ENCODE assay signal across 9 mouse cellular contexts in the genomic region with DNA sequence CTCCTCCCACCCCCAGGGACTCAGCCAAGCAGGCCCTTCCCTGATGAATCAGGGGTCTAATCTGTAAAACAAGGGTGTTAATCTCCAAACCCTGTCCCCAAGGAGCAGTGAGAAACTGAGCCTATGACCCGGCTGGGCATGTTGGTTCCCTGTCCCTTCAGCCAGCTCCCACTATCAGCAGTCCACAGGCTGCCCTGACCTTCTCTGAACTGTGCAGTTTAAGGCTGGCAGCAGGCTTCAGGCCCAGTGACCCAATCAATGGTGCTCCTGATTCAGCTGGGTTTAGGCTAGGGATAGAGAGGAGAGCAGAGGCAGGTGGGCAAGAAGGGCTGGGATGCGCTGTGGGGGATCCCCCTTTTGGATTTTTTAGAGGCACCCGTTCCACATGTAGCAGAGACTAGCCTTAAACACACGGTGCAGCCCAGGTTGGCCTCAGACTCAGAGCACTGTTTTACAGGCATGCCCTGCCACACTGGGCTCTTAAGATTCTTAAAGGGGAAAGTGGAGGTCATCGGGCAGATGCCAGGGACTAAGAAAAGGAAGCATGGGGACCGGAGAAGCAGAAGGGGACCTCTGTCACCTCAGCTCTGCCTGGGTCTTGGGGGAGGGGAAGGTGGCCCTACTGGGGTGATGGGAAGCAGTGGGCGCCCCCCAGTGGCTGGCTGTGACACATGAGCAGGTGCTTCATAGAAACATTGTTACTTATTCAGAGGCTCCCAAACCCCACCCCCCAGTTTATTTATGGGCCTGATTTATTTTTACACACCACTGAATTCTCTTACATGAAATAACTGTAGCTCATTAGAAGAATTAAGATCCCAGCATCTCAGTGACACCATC. TPM values are rescaled to one million over a fixed set of nuclear protein-coding genes. Genes with fewer than 3 reads are reported as not detected.
A peak's percentile ranks its signal among the peaks of the same experiment; 100 is the strongest.
DNase-seq lines count a peak whose midpoint lies in the region; ATAC-seq lines count a peak whose summit lies in the region.
"Had no signal": no experiment of that assay in that cellular context is flagged by ENCODE, and none has a peak within 500 bp of the region (broad histone marks: within the 10 kb centered on the region; RNA-seq: fewer than 3 reads in every experiment).

No protein-coding gene starts in this region.

- WGBS in embryonic facial prominence, embryonic 11.5 days, result 12% methylated on average over 7 of the region's 7 CpGs
- 24% methylated on average over 7 of the region's 7 CpGs for WGBS in liver, embryonic 13.5 days (ENCODE audit: insufficient replicate concordance)

- no peak for ATAC-seq in embryonic facial prominence, embryonic 11.5 days (replicated peaks; ENCODE audit: insufficient number of reproducible peaks, low FRiP score, low TSS enrichment, low read depth)
- ATAC-seq in hematopoietic stem cell, adult 5-6 weeks (replicated peaks in 1 of 2; ENCODE audit: insufficient read depth in 1 of 2, low FRiP score in 2 of 2, low TSS enrichment in 1 of 2, low read depth in 1 of 2, poor library complexity in 2 of 2, severe bottlenecking in 2 of 2), result peak; percentile 47 to 53; a peak in 1 of 4 replicates
- ATAC-seq in liver, embryonic 13.5 days (ENCODE audit: low read depth), result 0 out of 2 replicates have a peak, but pooled peaks have one; percentile 42

- no peak overlapping the region for H3K9ac ChIP-seq in embryonic facial prominence, embryonic 11.5 days (replicated peaks; ENCODE audit: low read length)
- H3K9ac ChIP-seq in liver, embryonic 13.5 days, result no peak overlapping the region
- H3K9ac ChIP-seq: lung, embryonic 15.5 days had no signal

- DNase-seq in layer of hippocampus, adult 11-12 months (ENCODE audit: low spot score), result peak; percentile 89
- no peak for DNase-seq in layer of hippocampus, adult 9-10 months (ENCODE audit: low spot score)
- DNase-seq in adrenal gland, adult 2 months, result peak; percentile 71
- DNase-seq in embryonic facial prominence, embryonic 11.5 days (ENCODE audit: low spot score), result peak; percentile 67
- peak; percentile 42 for DNase-seq in liver, embryonic 13.5 days
- peak; percentile 89 for DNase-seq in retina, postnatal 1 day
- peak; percentile 44 to 45 for DNase-seq in urinary bladder, postnatal 36 days (ENCODE audit: low spot score in 2 of 2)

- H3K4me2 ChIP-seq in embryonic facial prominence, embryonic 11.5 days (ENCODE audit: low read depth, low read length), result no peak overlapping the region
- no peak overlapping the region for H3K4me2 ChIP-seq in liver, embryonic 13.5 days
- H3K4me2 ChIP-seq: lung, embryonic 15.5 days had no signal

- H3K4me1 ChIP-seq in embryonic facial prominence, embryonic 11.5 days (ENCODE audit: control insufficient read depth, insufficient read depth, low read length), result peaks cover 4% of the 10 kb centered on the region
- peaks cover 6% of the 10 kb centered on the region for H3K4me1 ChIP-seq in liver, embryonic 13.5 days (replicated peaks)

- no peaks in the 10 kb centered on the region for H3K36me3 ChIP-seq in embryonic facial prominence, embryonic 11.5 days (replicated peaks; ENCODE audit: control insufficient read depth, insufficient read depth, low read depth, low read length)
- no peaks in the 10 kb centered on the region for H3K36me3 ChIP-seq in liver, embryonic 13.5 days
- H3K36me3 ChIP-seq: lung, embryonic 15.5 days had no signal

- H3K4me3 ChIP-seq in embryonic facial prominence, embryonic 11.5 days (ENCODE audit: low read depth, low read length), result no peak overlapping the region
- H3K4me3 ChIP-seq in liver, embryonic 13.5 days (replicated peaks), result no peak overlapping the region
- H3K4me3 ChIP-seq: lung, embryonic 15.5 days had no signal

- H3K27me3 ChIP-seq in embryonic facial prominence, embryonic 11.5 days (ENCODE audit: control insufficient read depth, insufficient read depth, low read length), result peaks cover 3% of the 10 kb centered on the region
- peaks cover 59% of the 10 kb centered on the region for H3K27me3 ChIP-seq in liver, embryonic 13.5 days

- no peaks in the 10 kb centered on the region for H3K9me3 ChIP-seq in embryonic facial prominence, embryonic 11.5 days (replicated peaks; ENCODE audit: control insufficient read depth, low read length)
- no peaks in the 10 kb centered on the region for H3K9me3 ChIP-seq in liver, embryonic 13.5 days (replicated peaks)
- H3K9me3 ChIP-seq: lung, embryonic 15.5 days had no signal

- no peak overlapping the region for H3K27ac ChIP-seq in embryonic facial prominence, embryonic 11.5 days (replicated peaks; ENCODE audit: low read depth, low read length)
- H3K27ac ChIP-seq in liver, embryonic 13.5 days, result no peak overlapping the region
- H3K27ac ChIP-seq: lung, embryonic 15.5 days had no signal

RNA-seq across cellular contexts. Expression of a gene that starts 19.2 kb away (rescaled TPM):
- total RNA-seq in adrenal gland, adult 2 months (2021), result 10 to 100 TPM; 11.2 to 13.9 TPM
- polyA plus RNA-seq in adrenal gland, adult 2 months (2012; rRNA removed), result 13.8 and 17.9 TPM in 2 replicates
- polyA plus RNA-seq in embryonic facial prominence, embryonic 11.5 days (2014; fragmentation: Nextera tagmentation; extraction: Ambion mirVana), result 0.55 and 0.56 TPM in 2 replicates
- not detected in 2 replicates for total RNA-seq in hematopoietic stem cell, adult 5-6 weeks (2017)
- 0.01 TPM in 1 of 2 replicates, not detected in the other for polyA plus RNA-seq in liver, embryonic 13.5 days (2015; fragmentation: Nextera tagmentation; extraction: Ambion mirVana)

RNA-seq across cellular contexts. Expression of a gene that starts 56.6 kb away (rescaled TPM):
- under 1 TPM in 1 of 2 experiments, not detected in 1; 0.59 TPM for total RNA-seq in adrenal gland, adult 2 months (2021)
- 0.07 and 0.09 TPM in 2 replicates for polyA plus RNA-seq in adrenal gland, adult 2 months (2012; rRNA removed)
- not detected in 2 replicates for polyA plus RNA-seq in embryonic facial prominence, embryonic 11.5 days (2014; fragmentation: Nextera tagmentation; extraction: Ambion mirVana)
- total RNA-seq in hematopoietic stem cell, adult 5-6 weeks (2017), result not detected in 2 replicates
- 0.75 and 0.81 TPM in 2 replicates for polyA plus RNA-seq in liver, embryonic 13.5 days (2015; fragmentation: Nextera tagmentation; extraction: Ambion mirVana)
